Mouse (Mus musculus) testis, adult 2 months (tissue): ENCODE data around the gene Mrps34. TPM values are rescaled to one million over a fixed set of nuclear protein-coding genes. Genes with fewer than 3 reads are reported as not detected.

ENCODE experiments used
- H3K27ac ChIP-seq: fragments of 200-500 bp; 2 replicates; pipeline ENCODE4 v1.5.1; 2012; ENCODE audit warnings: low read depth, low read length; ENCODE audit not compliant: control insufficient read depth, insufficient read depth
- H3K27me3 ChIP-seq: fragments of 200-500 bp; 2 replicates; pipeline ENCODE4 v1.6.1; 2012; ENCODE audit warnings: mild to moderate bottlenecking, low read length, moderate library complexity; ENCODE audit not compliant: control insufficient read depth, insufficient read depth
- H3K36me3 ChIP-seq: fragments of 200-500 bp; 2 replicates; pipeline ENCODE4 v1.6.1; 2012; ENCODE audit warnings: mild to moderate bottlenecking, low read length; ENCODE audit not compliant: control insufficient read depth, insufficient read depth
- H3K4me1 ChIP-seq: fragments of 200-500 bp; 2 replicates; pipeline ENCODE4 v1.6.1; 2012; ENCODE audit warnings: low read length; ENCODE audit not compliant: control insufficient read depth, insufficient read depth
- H3K4me3 ChIP-seq: fragments of 200-500 bp; 2 replicates; pipeline ENCODE4 v1.5.1; 2012; ENCODE audit warnings: low read depth, mild to moderate bottlenecking, low read length, moderate library complexity, mixed read lengths; ENCODE audit not compliant: control insufficient read depth
- CTCF ChIP-seq: fragments of 200-500 bp; IDR thresholded peaks from 2 replicates; pipeline ENCODE4 v1.5.1; 2012; ENCODE audit warnings: low read depth, mild to moderate bottlenecking, inconsistent platforms, low read length, moderate library complexity; ENCODE audit not compliant: control insufficient read depth, insufficient read depth, insufficient replicate concordance
- POLR2A ChIP-seq: fragments of 200-500 bp; IDR thresholded peaks from 2 replicates; pipeline ENCODE4 v1.6.1; 2012; ENCODE audit warnings: low read depth, mild to moderate bottlenecking, inconsistent platforms, low read length, moderate library complexity; ENCODE audit not compliant: control insufficient read depth
- polyA plus RNA-seq: library from polyadenylated mRNA; depleted of rRNA; stranded (reverse); fragments of >200 nt; gene quantifications from 2 replicates; pipeline ENCODE4 v1.2.3, GENCODE M21; 2012

Gene Mrps34
- polyA plus RNA-seq, 1 experiment, result 45.9 TPM

DNA sequence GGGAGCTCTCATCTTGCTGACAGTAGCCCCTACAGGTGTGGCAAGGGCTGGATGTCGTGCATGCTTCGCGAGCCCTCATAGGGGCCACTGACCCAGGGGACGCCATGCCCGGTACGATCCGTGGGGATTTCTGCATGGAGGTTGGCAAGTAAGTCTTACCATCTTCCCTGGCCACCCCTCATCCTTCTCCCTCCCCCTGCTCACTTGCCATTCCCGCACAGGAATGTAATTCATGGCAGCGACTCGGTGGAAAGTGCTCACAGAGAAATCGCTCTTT, 2.0 kb downstream of the Mrps34 start:
- TF ChIP-seq POLR2A (no peak), CTCF (no peak)
- Histone ChIP-seq H3K4me3 (peak overlapping the region; percentile 91), H3K27ac (peak overlapping the region; percentile 15; the same call in 1 of the 2 replicates), H3K4me1 (peaks cover 20% of the 10 kb centered on the region), H3K27me3 (no peaks in the 10 kb centered on the region), H3K36me3 (no peaks in the 10 kb centered on the region; the same call in 1 of the 2 replicates)

DNA sequence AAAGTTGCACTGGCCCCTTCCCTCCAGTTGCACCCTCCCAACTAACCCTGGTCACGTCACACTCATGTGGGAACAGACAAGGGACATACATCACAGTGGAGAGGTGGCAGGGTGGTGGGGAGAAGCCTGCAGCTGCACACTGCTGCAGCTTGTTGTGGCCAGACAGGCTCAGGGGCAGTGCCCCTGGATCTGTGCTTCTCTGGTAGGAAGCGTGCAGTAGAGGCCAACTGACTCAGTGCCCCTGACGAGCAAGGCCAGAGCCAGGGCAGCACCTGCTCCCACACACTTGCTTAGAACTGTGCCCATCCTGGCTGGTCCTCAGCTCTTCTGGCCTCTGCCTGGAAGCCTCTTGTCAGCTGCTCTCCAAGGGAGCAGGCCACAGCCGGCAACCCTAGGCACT, 2.7 kb downstream of the Mrps34 start:
- peak overlapping the region; percentile 22 for H3K4me3 ChIP-seq

DNA sequence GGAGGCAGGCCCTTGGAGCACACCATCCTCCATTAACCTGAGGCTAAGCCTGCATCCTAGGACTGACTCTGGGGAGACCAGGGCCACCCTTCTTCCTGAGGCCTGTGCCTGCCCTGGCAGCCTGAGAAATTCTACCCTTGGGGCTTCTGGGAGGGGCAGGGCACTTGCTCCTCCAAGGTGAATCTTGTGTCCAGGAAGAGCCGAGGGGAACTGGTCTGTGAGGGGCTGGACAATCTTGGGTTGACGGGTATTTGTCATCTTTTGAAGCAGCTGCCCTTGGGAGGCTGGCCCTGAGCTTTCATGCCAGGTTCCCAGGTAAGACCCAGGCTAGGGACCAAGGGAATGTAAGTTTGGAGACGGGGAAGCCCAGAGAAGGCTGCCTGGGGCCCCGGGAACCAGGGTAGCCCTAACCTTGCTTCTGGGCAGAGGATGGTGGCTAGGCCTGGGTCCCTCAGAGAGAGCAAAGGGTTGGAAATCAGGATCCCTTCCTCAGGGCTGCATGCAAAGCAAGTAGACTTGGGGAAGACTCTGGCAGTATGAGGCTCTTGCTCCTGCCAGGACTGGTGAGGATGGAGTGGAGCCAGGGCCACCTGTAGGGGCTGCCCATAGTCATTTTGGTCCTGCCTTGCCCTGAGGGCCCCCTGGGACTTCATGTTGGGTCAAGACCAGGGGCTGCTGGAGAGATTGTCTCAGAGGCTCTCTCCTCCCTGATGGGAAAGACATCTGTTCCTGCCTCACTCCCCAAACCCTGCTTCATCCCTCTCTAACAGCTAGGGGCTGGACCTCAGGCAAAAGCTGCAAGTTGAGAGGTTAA, 3.3 kb downstream of the Mrps34 start:
- peaks cover 20% of the 10 kb centered on the region for H3K4me1 ChIP-seq
- H3K27ac ChIP-seq, result peak overlapping the region; percentile 5; the same call in 1 of the 2 replicates
- H3K4me3 ChIP-seq, result peak overlapping the region; percentile 22
- H3K27me3 ChIP-seq, result no peaks in the 10 kb centered on the region
- TF ChIP-seq POLR2A, result no peak
- TF ChIP-seq CTCF, result no peak
- H3K36me3 ChIP-seq, result no peaks in the 10 kb centered on the region; the same call in none of the 2 replicates

More for the DNA sequence above, 2.7 kb downstream of the Mrps34 start:
- TF ChIP-seq POLR2A (peak; percentile 58; the same call in 1 of the 2 replicates), CTCF (no peak)
- Histone ChIP-seq H3K27ac (peak overlapping the region; percentile 5; the same call in 1 of the 2 replicates), H3K27me3 (no peaks in the 10 kb centered on the region), H3K36me3 (no peaks in the 10 kb centered on the region; the same call in 1 of the 2 replicates), H3K4me1 (peaks cover 20% of the 10 kb centered on the region)

DNA sequence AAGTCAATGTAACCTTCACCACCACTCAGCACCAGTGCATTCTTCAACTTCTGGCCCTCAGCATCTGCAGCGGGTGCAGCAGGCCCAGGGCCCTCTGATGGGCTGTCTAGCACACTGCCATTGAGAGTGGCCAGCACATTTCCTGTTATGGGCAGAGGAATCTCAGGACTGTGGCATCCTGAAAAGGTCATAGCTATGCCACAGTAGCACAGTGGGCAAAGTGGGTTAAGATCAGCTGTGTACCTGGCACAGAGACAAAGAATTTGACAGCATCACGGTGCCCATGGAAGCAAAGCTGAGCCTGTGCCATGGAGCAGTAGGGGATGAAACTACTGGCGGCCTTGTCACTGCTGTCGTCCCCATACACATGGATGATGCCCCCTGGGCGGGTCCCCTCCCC, 4.2 kb downstream of the Mrps34 start:
- Histone ChIP-seq H3K27me3 (no peaks in the 10 kb centered on the region), H3K27ac (no peak overlapping the region), H3K4me1 (peaks cover 18% of the 10 kb centered on the region), H3K4me3 (no peak overlapping the region), H3K36me3 (no peaks in the 10 kb centered on the region; the same call in none of the 2 replicates)
- no peak for TF ChIP-seq POLR2A
- no peak for TF ChIP-seq CTCF

DNA sequence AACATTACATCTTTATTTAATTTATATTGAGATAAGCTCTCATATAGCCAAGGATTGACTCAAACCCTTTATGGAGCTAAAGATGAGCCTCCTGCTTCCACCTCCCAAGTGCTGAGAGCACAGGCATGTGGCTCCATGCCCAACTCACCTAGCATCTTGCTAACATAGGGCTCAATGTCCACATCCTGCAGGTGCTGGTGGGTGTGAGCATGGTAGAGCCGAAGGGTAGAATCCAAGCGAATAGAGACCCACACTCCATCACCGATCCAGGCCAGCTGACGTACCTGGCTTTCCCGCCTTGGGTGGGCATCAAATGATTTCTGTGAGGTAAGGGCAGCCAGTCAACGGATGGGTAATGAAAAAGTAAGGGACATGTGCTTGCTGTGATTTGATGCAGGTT, 5.1 kb downstream of the Mrps34 start:
- no peak overlapping the region for H3K4me3 ChIP-seq
- no peak overlapping the region for H3K27ac ChIP-seq
- H3K36me3 ChIP-seq, result peaks cover 3% of the 10 kb centered on the region
- H3K27me3 ChIP-seq, result no peaks in the 10 kb centered on the region
- no peak for TF ChIP-seq CTCF
- no peak for TF ChIP-seq POLR2A
- peaks cover 15% of the 10 kb centered on the region for H3K4me1 ChIP-seq

DNA sequence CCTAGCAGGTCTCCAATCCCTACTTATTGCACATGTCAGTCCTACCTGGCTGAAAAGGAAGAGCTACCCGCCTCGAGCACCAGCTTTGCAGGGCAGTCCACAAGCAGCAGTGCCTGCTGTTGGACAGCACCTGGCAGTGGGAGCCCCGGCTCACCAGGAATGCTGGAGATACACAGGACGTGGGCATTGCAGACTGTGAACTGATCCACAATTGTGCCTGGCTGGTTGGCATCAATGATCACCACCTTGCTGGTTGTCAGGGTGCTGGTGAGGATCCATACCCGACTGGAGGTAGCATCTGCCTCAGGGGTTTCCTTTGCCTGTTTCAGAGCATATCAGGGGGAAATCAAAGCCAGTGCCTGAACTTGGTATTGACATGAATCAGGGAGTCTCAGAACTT, 7.2 kb downstream of the Mrps34 start:
- no peak overlapping the region for H3K27ac ChIP-seq
- no peak overlapping the region for H3K4me3 ChIP-seq
- peaks cover 5% of the 10 kb centered on the region for H3K36me3 ChIP-seq
- H3K27me3 ChIP-seq, result no peaks in the 10 kb centered on the region
- TF ChIP-seq CTCF, result no peak
- no peak for TF ChIP-seq POLR2A
- peaks cover under 1% of the 10 kb centered on the region; the same call in 1 of the 2 replicates for H3K4me1 ChIP-seq

DNA sequence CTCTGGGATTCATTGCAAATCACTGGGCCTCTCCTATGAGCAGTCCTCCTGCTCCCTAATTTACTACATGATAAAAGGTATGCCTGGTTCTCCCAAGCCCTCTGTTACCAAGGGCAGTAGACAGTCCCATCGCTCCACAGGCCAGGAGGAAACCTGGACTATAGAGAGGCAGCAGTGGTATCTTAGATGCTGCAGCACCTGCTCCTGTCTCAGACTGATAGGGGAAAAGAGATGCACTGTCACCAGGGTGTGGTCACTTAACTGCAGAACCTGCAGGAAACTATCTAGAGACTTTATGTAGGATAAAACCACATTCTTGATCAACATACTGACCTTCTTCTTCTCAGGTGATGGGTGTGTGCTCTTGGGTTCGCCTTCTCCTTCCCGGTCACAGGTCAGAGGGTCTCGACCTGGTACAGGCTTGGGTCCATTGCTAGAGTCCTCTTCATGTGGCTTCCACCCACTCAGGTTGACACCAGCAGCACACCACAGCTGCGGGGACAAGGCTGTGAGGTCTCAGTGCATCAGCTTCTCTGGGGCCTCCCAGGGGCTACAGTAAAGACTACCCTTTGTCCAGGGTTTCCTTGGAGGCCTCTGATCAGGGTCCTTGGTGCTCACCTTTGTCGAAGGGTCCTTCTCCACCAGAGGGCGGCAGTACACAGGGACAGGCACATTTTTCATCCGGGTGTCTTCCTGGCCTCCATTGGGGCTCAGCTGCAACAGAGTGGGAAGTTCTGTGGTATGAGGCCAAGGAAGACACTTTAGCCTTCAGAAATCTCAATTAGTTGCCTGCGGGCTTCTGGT, 8.0 kb downstream of the Mrps34 start:
- no peak for TF ChIP-seq CTCF
- TF ChIP-seq POLR2A, result no peak
- Histone ChIP-seq H3K27ac (no peak overlapping the region), H3K4me1 (no peaks in the 10 kb centered on the region), H3K36me3 (peaks cover 5% of the 10 kb centered on the region), H3K27me3 (no peaks in the 10 kb centered on the region), H3K4me3 (no peak overlapping the region)
